Mouse (Mus musculus) stomach, postnatal 0 days (tissue): ENCODE data around the gene Abat.

ENCODE experiments used
- CTCF ChIP-seq: IDR thresholded peaks from 2 replicates; pipeline ENCODE4 v1.5.1; 2016; ENCODE audit warnings: antibody characterized with exemption, low read depth, mild to moderate bottlenecking, moderate library complexity
- EP300 ChIP-seq: optimal IDR thresholded peaks from 2 replicates; pipeline ENCODE3; 2016; ENCODE audit warnings: antibody characterized with exemption

DNA sequence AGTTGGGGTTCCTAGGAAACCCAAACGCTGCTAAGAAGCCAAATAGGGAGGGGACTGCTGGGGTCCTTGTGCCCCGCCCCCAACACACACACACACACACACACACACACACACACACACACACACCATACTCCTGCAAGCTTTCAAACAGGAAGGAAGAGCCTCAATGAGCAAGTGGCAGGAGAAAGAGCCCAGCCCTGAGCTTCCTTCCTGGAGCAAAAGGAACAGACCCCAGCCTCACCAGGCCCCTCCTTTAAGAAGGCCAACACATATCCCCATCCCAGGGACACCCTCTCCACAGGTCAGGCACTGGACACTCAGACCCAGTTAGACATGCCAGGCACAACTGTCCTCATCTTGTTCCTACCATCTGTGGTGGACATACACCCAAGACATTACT, 149.8 kb downstream of the Abat start:
- TF ChIP-seq CTCF (no peak), EP300 (no peak)
